Mouse (Mus musculus) liver, embryonic 13.5 days (tissue): Measurements from ENCODE around the gene Gm17019. TPM values are rescaled to one million over a fixed set of nuclear protein-coding genes. Genes with fewer than 3 reads are reported as not detected.
"Not testable (repeated sequence)": the region's sequence is repeated elsewhere in the genome, so short reads cannot be mapped to it uniquely, and the experiment has no call there.

Source experiments
- ATAC-seq: fragments of 200-750 bp; cut with Nextera tagmentation; 2 replicates; pipeline ENCODE4 v1.8.0; 2017; ENCODE audit warnings: low read depth, mild to moderate bottlenecking, moderate number of reproducible peaks, moderate library complexity
- DNase-seq: peaks from one replicate; pipeline ENCODE4 v3.0.0; 2022
- H3K27ac ChIP-seq: fragments of 300-500 bp; sonication (generic); 2 replicates; pipeline ENCODE4 v1.5.1; 2015; ENCODE audit warnings: moderate library complexity, mild to moderate bottlenecking, inconsistent platforms
- H3K27me3 ChIP-seq: fragments of 300-500 bp; sonication (generic); 2 replicates; pipeline ENCODE4 v1.6.1; 2015; ENCODE audit warnings: mild to moderate bottlenecking, inconsistent platforms
- H3K36me3 ChIP-seq: fragments of 300-500 bp; sonication (generic); 2 replicates; pipeline ENCODE4 v1.6.1; 2015; ENCODE audit warnings: mild to moderate bottlenecking, inconsistent platforms
- H3K4me1 ChIP-seq: fragments of 300-500 bp; sonication (generic); replicated peaks from 2 replicates; pipeline ENCODE4 v1.6.1; 2015; ENCODE audit warnings: inconsistent platforms
- H3K4me2 ChIP-seq: fragments of 300-500 bp; sonication (generic); 2 replicates; pipeline ENCODE4 v1.6.1; 2015; ENCODE audit warnings: inconsistent platforms, mild to moderate bottlenecking, moderate library complexity
- H3K4me3 ChIP-seq: fragments of 300-500 bp; sonication (generic); replicated peaks from 2 replicates; pipeline ENCODE4 v1.5.1; 2015; ENCODE audit warnings: mild to moderate bottlenecking, inconsistent platforms
- H3K9ac ChIP-seq: fragments of 300-500 bp; sonication (generic); 2 replicates; pipeline ENCODE4 v1.6.1; 2015; ENCODE audit warnings: mild to moderate bottlenecking, inconsistent platforms
- H3K9me3 ChIP-seq: fragments of 300-500 bp; sonication (generic); replicated peaks from 2 replicates; pipeline ENCODE4 v1.6.1; 2016; ENCODE audit warnings: inconsistent platforms
- WGBS: fragments of 180-500 bp; shearing (Covaris S2); methylation state at CpG from one replicate; pipeline ENCODE4 v1.1.7; 2015; ENCODE audit not compliant: insufficient replicate concordance; 5-methylcytosine and 5-hydroxymethylcytosine counted together
- polyA plus RNA-seq: library from polyadenylated mRNA; unstranded; fragments of >200 nt; fragmentation: Nextera tagmentation; extraction: Ambion mirVana; gene quantifications from 2 replicates; pipeline ENCODE4 v1.2.1, GENCODE M21; 2015

Gene Gm17019
- not detected in 2 replicates for polyA plus RNA-seq

- not testable (repeated sequence) for ATAC-seq, H3K9ac ChIP-seq, H3K4me3 ChIP-seq, H3K4me2 ChIP-seq, H3K27ac ChIP-seq, H3K36me3 ChIP-seq, H3K27me3 ChIP-seq, DNase-seq, H3K4me1 ChIP-seq, H3K9me3 ChIP-seq
- 25% methylated on average over 1 of the region's 1 CpGs for WGBS
These were observed at the start of gene Gm17019 for GRCm38 (mm10) chr5:15032898-15033297. Gm17019 (minus strand) TSS chr5:15032998.

GRCm38 (mm10) chr5:15062385-15062715 lies 29.6 kb upstream of the Gm17019 start:
- not testable (repeated sequence) for DNase-seq, H3K4me2 ChIP-seq, H3K4me1 ChIP-seq, H3K36me3 ChIP-seq, H3K27ac ChIP-seq, H3K9ac ChIP-seq, H3K4me3 ChIP-seq, H3K27me3 ChIP-seq, ATAC-seq
- H3K9me3 ChIP-seq, result peaks cover 12% of the 10 kb centered on the region
- 72% methylated on average over 1 of the region's 1 CpGs for WGBS

GRCm38 (mm10) chr5:15061638-15062384 lies 29.0 kb upstream of the Gm17019 start:
- H3K9me3 ChIP-seq, result peaks cover 14% of the 10 kb centered on the region
- not testable (repeated sequence) for DNase-seq, H3K36me3 ChIP-seq, H3K4me2 ChIP-seq, H3K27me3 ChIP-seq, H3K4me3 ChIP-seq, H3K4me1 ChIP-seq, H3K9ac ChIP-seq, H3K27ac ChIP-seq
- peak; percentile 62; the same call in 1 of the 2 replicates for ATAC-seq
- 68% methylated on average over 4 of the region's 4 CpGs for WGBS

- 62% methylated on average over 10 of the region's 10 CpGs for WGBS
- DNase-seq, H3K27ac ChIP-seq, H3K4me3 ChIP-seq, ATAC-seq, H3K4me1 ChIP-seq, H3K9me3 ChIP-seq, H3K27me3 ChIP-seq, H3K9ac ChIP-seq, H3K36me3 ChIP-seq, H3K4me2 ChIP-seq: not testable (repeated sequence)
These were observed 21.6 kb upstream of the Gm17019 start for GRCm38 (mm10) chr5:15054151-15055025.

- not testable (repeated sequence) for H3K27ac ChIP-seq, ATAC-seq, H3K4me2 ChIP-seq, H3K4me1 ChIP-seq, H3K36me3 ChIP-seq, DNase-seq, H3K27me3 ChIP-seq, H3K9ac ChIP-seq, H3K4me3 ChIP-seq, H3K9me3 ChIP-seq
- whole genome bisulfite sequencing, result 58% methylated on average over 8 of the region's 8 CpGs
These were observed 20.8 kb upstream of the Gm17019 start for GRCm38 (mm10) chr5:15053606-15053962.

GRCm38 (mm10) chr5:15052945-15053605 lies 20.3 kb upstream of the Gm17019 start:
- not testable (repeated sequence) for ATAC-seq, H3K4me3 ChIP-seq, H3K9ac ChIP-seq, H3K4me2 ChIP-seq, DNase-seq, H3K27me3 ChIP-seq, H3K36me3 ChIP-seq, H3K27ac ChIP-seq, H3K4me1 ChIP-seq, H3K9me3 ChIP-seq
- 57% methylated on average over 4 of the region's 4 CpGs for WGBS

- DNase-seq, H3K27me3 ChIP-seq, H3K4me1 ChIP-seq, ATAC-seq, H3K4me2 ChIP-seq, H3K9me3 ChIP-seq, H3K4me3 ChIP-seq, H3K9ac ChIP-seq, H3K36me3 ChIP-seq, H3K27ac ChIP-seq: not testable (repeated sequence)
- 61% methylated on average over 2 of the region's 2 CpGs for WGBS
These were observed 18.0 kb upstream of the Gm17019 start for GRCm38 (mm10) chr5:15050807-15051206.

GRCm38 (mm10) chr5:15044830-15045767 lies 12.3 kb upstream of the Gm17019 start:
- ATAC-seq, DNase-seq, H3K4me1 ChIP-seq, H3K4me3 ChIP-seq, H3K9ac ChIP-seq, H3K4me2 ChIP-seq, H3K36me3 ChIP-seq, H3K27ac ChIP-seq, H3K27me3 ChIP-seq, H3K9me3 ChIP-seq: not testable (repeated sequence)
- 63% methylated on average over 9 of the region's 9 CpGs for WGBS

GRCm38 (mm10) chr5:15040784-15041183 lies 8.0 kb upstream of the Gm17019 start:
- ATAC-seq, H3K27me3 ChIP-seq, H3K4me1 ChIP-seq, H3K4me3 ChIP-seq, DNase-seq, H3K9me3 ChIP-seq, H3K4me2 ChIP-seq, H3K36me3 ChIP-seq, H3K27ac ChIP-seq, H3K9ac ChIP-seq: not testable (repeated sequence)
- WGBS, result 40% methylated on average over 3 of the region's 4 CpGs

GRCm38 (mm10) chr5:15039984-15040383 lies 7.2 kb upstream of the Gm17019 start:
- not testable (repeated sequence) for DNase-seq, H3K4me1 ChIP-seq, H3K27me3 ChIP-seq, H3K4me2 ChIP-seq, H3K27ac ChIP-seq, H3K9me3 ChIP-seq, H3K4me3 ChIP-seq, H3K36me3 ChIP-seq, H3K9ac ChIP-seq
- 0 out of 2 replicates have a peak, but pooled peaks have one; percentile 34 for ATAC-seq
- WGBS, result 70% methylated on average over 4 of the region's 4 CpGs
